Mouse (Mus musculus) hindbrain, embryonic 12.5 days (tissue): ENCODE data around the gene Mapk8ip1. TPM values are rescaled to one million over a fixed set of nuclear protein-coding genes. Genes with fewer than 3 reads are reported as not detected.

Experiments used
- ATAC-seq: fragments of 200-750 bp; cut with Nextera tagmentation; 2 replicates; pipeline ENCODE4 v1.8.0; 2017; ENCODE audit warnings: moderate TSS enrichment; ENCODE audit not compliant: low FRiP score
- H3K27ac ChIP-seq: fragments of 300-500 bp; sonication (generic); 2 replicates; pipeline ENCODE4 v1.5.1; 2016; ENCODE audit warnings: mild to moderate bottlenecking
- H3K27me3 ChIP-seq: fragments of 300-500 bp; sonication (generic); 2 replicates; pipeline ENCODE4 v1.6.1; 2016; ENCODE audit warnings: mild to moderate bottlenecking
- H3K36me3 ChIP-seq: fragments of 300-500 bp; sonication (generic); 2 replicates; pipeline ENCODE4 v1.6.1; 2016; ENCODE audit warnings: mild to moderate bottlenecking
- H3K4me1 ChIP-seq: fragments of 300-500 bp; sonication (generic); 2 replicates; pipeline ENCODE4 v1.6.1; 2016
- H3K4me2 ChIP-seq: fragments of 300-500 bp; sonication (generic); replicated peaks from 2 replicates; pipeline ENCODE4 v1.6.1; 2016; ENCODE audit warnings: mild to moderate bottlenecking
- H3K4me3 ChIP-seq: fragments of 300-500 bp; sonication (generic); 2 replicates; pipeline ENCODE4 v1.5.1; 2016; ENCODE audit warnings: mild to moderate bottlenecking
- H3K9ac ChIP-seq: fragments of 300-500 bp; sonication (generic); 2 replicates; pipeline ENCODE4 v1.6.1; 2016; ENCODE audit warnings: mild to moderate bottlenecking, moderate library complexity
- H3K9me3 ChIP-seq: fragments of 300-500 bp; sonication (generic); replicated peaks from 2 replicates; pipeline ENCODE4 v1.6.1; 2016; ENCODE audit warnings: mild to moderate bottlenecking
- WGBS: fragments of 180-500 bp; shearing (Covaris S2); methylation state at CpG from one replicate; pipeline ENCODE4 v1.1.7; 2016; 5-methylcytosine and 5-hydroxymethylcytosine counted together
- polyA plus RNA-seq: library from polyadenylated mRNA; unstranded; fragments of >200 nt; fragmentation: Nextera tagmentation; extraction: Ambion mirVana; gene quantifications from 2 replicates; pipeline ENCODE4 v1.2.1, GENCODE M21; 2016

The Mapk8ip1 gene
- polyA plus RNA-seq, 1 experiment from 2014 or later, result 115 TPM

DNA sequence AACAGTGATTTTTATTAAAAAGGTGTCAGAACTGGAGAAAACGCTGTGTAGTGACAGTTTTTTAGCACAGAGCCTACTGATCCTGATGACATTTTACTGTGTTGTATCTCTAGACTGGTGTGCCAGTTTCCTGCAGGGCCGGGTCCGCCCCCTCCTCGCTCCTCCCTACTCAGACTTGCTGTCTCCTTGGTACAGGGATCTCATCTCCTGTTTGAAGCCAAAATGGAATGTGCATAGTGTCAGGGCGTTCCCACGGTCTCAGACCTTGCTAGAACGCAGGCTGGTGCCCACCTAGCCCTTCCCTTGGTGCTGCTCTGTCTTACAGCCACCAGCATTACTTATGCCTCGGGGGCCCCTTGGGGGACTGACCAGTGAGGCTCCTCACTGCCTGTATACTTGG is 39.3 kb downstream of the Mapk8ip1 start:
- no peaks in the 10 kb centered on the region for H3K27me3 ChIP-seq
- H3K9ac ChIP-seq, result no peak overlapping the region
- no peaks in the 10 kb centered on the region for H3K4me1 ChIP-seq
- 85% methylated on average over 8 of the region's 8 CpGs for WGBS
- peaks cover 75% of the 10 kb centered on the region for H3K36me3 ChIP-seq
- no peak overlapping the region for H3K4me2 ChIP-seq
- H3K9me3 ChIP-seq, result no peaks in the 10 kb centered on the region
- H3K27ac ChIP-seq, result no peak overlapping the region
- H3K4me3 ChIP-seq, result no peak overlapping the region
- no peak for ATAC-seq

DNA sequence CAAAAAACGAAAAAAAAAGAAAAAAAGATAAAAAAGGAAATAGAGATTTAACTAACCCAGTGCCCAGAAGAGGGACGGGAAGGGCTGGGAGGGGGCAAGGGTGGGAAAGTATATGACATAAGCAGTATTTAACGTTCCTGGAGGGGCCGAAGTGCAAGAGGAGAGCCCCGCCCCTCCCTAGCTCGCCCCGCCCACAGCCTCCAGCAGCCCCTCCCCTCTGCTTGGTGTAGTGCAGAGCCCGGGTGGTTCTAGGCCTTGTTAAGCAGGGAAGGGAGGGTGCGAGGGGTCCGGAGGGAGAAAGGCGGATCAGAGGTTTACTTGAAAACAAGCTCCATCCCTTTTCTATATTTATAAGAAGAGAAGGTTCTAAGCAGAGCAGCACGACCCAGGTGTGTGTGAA is 40.2 kb downstream of the Mapk8ip1 start:
- Histone ChIP-seq H3K27ac (no peak overlapping the region), H3K4me3 (no peak overlapping the region), H3K9ac (no peak overlapping the region), H3K4me2 (no peak overlapping the region), H3K4me1 (no peaks in the 10 kb centered on the region), H3K36me3 (peaks cover 71% of the 10 kb centered on the region), H3K27me3 (no peaks in the 10 kb centered on the region), H3K9me3 (no peaks in the 10 kb centered on the region)
- 25% methylated on average over 12 of the region's 12 CpGs for WGBS
- peak; percentile 39; the same call in 1 of the 2 replicates for ATAC-seq

GRCm38 (mm10) chr2:92360186-92360823 is 40.8 kb downstream of the Mapk8ip1 start:
- H3K4me2 ChIP-seq, result no peak overlapping the region

GRCm38 (mm10) chr2:92359301-92359700 is 41.8 kb downstream of the Mapk8ip1 start:
- Histone ChIP-seq H3K27me3 (no peaks in the 10 kb centered on the region), H3K9ac (no peak overlapping the region), H3K4me3 (no peak overlapping the region), H3K4me2 (no peak overlapping the region), H3K36me3 (peaks cover 67% of the 10 kb centered on the region), H3K9me3 (no peaks in the 10 kb centered on the region), H3K27ac (no peak overlapping the region), H3K4me1 (no peaks in the 10 kb centered on the region)
- 89% methylated on average over 2 of the region's 2 CpGs for WGBS
- ATAC-seq, result no peak

More at GRCm38 (mm10) chr2:92360186-92360823, 40.8 kb downstream of the Mapk8ip1 start:
- Histone ChIP-seq H3K36me3 (peaks cover 67% of the 10 kb centered on the region), H3K27ac (no peak overlapping the region), H3K4me3 (no peak overlapping the region), H3K27me3 (no peaks in the 10 kb centered on the region), H3K9me3 (no peaks in the 10 kb centered on the region), H3K9ac (no peak overlapping the region), H3K4me1 (no peaks in the 10 kb centered on the region)
- WGBS, result 72% methylated on average over 25 of the region's 25 CpGs
- ATAC-seq, result no peak

- Histone ChIP-seq H3K9me3 (no peaks in the 10 kb centered on the region), H3K4me2 (no peak overlapping the region), H3K4me1 (no peaks in the 10 kb centered on the region), H3K27me3 (no peaks in the 10 kb centered on the region), H3K4me3 (no peak overlapping the region), H3K36me3 (peaks cover 63% of the 10 kb centered on the region), H3K27ac (no peak overlapping the region), H3K9ac (no peak overlapping the region)
- no peak for ATAC-seq
- 59% methylated on average over 6 of the region's 6 CpGs for WGBS
These were observed 46.8 kb downstream of the Mapk8ip1 start for GRCm38 (mm10) chr2:92354224-92354623.

- ATAC-seq, result no peak
- peaks cover 63% of the 10 kb centered on the region for H3K36me3 ChIP-seq
- 26% methylated on average over 5 of the region's 5 CpGs for WGBS
- no peaks in the 10 kb centered on the region for H3K9me3 ChIP-seq
- H3K4me2 ChIP-seq, result no peak overlapping the region
- H3K27ac ChIP-seq, result no peak overlapping the region
- no peak overlapping the region for H3K9ac ChIP-seq
- no peak overlapping the region for H3K4me3 ChIP-seq
- no peaks in the 10 kb centered on the region for H3K4me1 ChIP-seq
- no peaks in the 10 kb centered on the region for H3K27me3 ChIP-seq
These were observed 47.7 kb downstream of the Mapk8ip1 start for GRCm38 (mm10) chr2:92353402-92353801.

- no peaks in the 10 kb centered on the region for H3K27me3 ChIP-seq
- peaks cover 64% of the 10 kb centered on the region for H3K36me3 ChIP-seq
- 75% methylated on average over 5 of the region's 5 CpGs for WGBS
- no peak overlapping the region for H3K4me3 ChIP-seq
- no peak overlapping the region for H3K9ac ChIP-seq
- no peak overlapping the region for H3K4me2 ChIP-seq
- ATAC-seq, result no peak
- no peaks in the 10 kb centered on the region for H3K9me3 ChIP-seq
- H3K27ac ChIP-seq, result no peak overlapping the region
- no peaks in the 10 kb centered on the region for H3K4me1 ChIP-seq
These were observed 50.4 kb downstream of the Mapk8ip1 start for GRCm38 (mm10) chr2:92350686-92351085.

GRCm38 (mm10) chr2:92349589-92350425 is 51.3 kb downstream of the Mapk8ip1 start:
- no peak overlapping the region for H3K9ac ChIP-seq
- no peaks in the 10 kb centered on the region for H3K4me1 ChIP-seq
- no peak overlapping the region for H3K4me3 ChIP-seq
- peaks cover 69% of the 10 kb centered on the region for H3K36me3 ChIP-seq
- H3K4me2 ChIP-seq, result no peak overlapping the region
- no peaks in the 10 kb centered on the region for H3K27me3 ChIP-seq
- ATAC-seq, result no peak
- 68% methylated on average over 6 of the region's 6 CpGs for WGBS
- no peak overlapping the region for H3K27ac ChIP-seq
- no peaks in the 10 kb centered on the region for H3K9me3 ChIP-seq

- Histone ChIP-seq H3K27me3 (no peaks in the 10 kb centered on the region), H3K9me3 (no peaks in the 10 kb centered on the region), H3K4me3 (no peak overlapping the region), H3K4me2 (no peak overlapping the region), H3K36me3 (peaks cover 68% of the 10 kb centered on the region), H3K4me1 (no peaks in the 10 kb centered on the region), H3K27ac (no peak overlapping the region), H3K9ac (no peak overlapping the region)
- no peak for ATAC-seq
- WGBS, result 87% methylated on average over 2 of the region's 2 CpGs
These were observed 53.9 kb downstream of the Mapk8ip1 start for GRCm38 (mm10) chr2:92347191-92347590.

- Histone ChIP-seq H3K4me3 (no peak overlapping the region), H3K4me2 (no peak overlapping the region), H3K36me3 (peaks cover 46% of the 10 kb centered on the region), H3K27me3 (no peaks in the 10 kb centered on the region), H3K9ac (no peak overlapping the region), H3K4me1 (no peaks in the 10 kb centered on the region), H3K9me3 (no peaks in the 10 kb centered on the region), H3K27ac (no peak overlapping the region)
- no peak for ATAC-seq
These were observed 58.6 kb downstream of the Mapk8ip1 start for GRCm38 (mm10) chr2:92342418-92342817.
